Mouse (Mus musculus): ENCODE results near the gene Plcz1.

Gene Plcz1

GRCm38 (mm10) chr6:140041357-140041756 lies at the start of gene Plcz1:
TSS of gene Plcz1 (minus strand) at chr6:140041457.
- no peak for DNase-seq

GRCm38 (mm10) chr6:140089855-140090254 lies 48.6 kb upstream of the Plcz1 start:
- DNase-seq: no peak

- DNase-seq: no peak
These were observed 40.5 kb upstream of the Plcz1 start for GRCm38 (mm10) chr6:140081739-140082138.

GRCm38 (mm10) chr6:140080933-140081332 lies 39.7 kb upstream of the Plcz1 start:
- no peak for DNase-seq

- no peak for DNase-seq
These were observed 27.9 kb upstream of the Plcz1 start for GRCm38 (mm10) chr6:140069177-140069576.

- no peak for DNase-seq
These were observed 13.1 kb upstream of the Plcz1 start for GRCm38 (mm10) chr6:140054271-140054928.

- DNase-seq: peak in 1 of 2 experiments; percentile 6
These were observed 10.2 kb upstream of the Plcz1 start for GRCm38 (mm10) chr6:140051476-140051875.

GRCm38 (mm10) chr6:140040952-140041351 lies 305 bp downstream of the Plcz1 start, which contains the start of gene Capza3:
TSS of gene Capza3 (plus strand) at chr6:140041252.
- DNase-seq: no peak

GRCm38 (mm10) chr6:140024404-140024803 lies 16.9 kb downstream of the Plcz1 start:
- DNase-seq: no peak

- DNase-seq: no peak
These were observed 36.1 kb downstream of the Plcz1 start for GRCm38 (mm10) chr6:140005181-140005580.

GRCm38 (mm10) chr6:139989597-139989996 lies 51.7 kb downstream of the Plcz1 start:
- DNase-seq: no peak

GRCm38 (mm10) chr6:139989075-139989474 lies 52.2 kb downstream of the Plcz1 start:
- DNase-seq: no peak

GRCm38 (mm10) chr6:139986564-139986963 lies 54.7 kb downstream of the Plcz1 start:
- no peak for DNase-seq

GRCm38 (mm10) chr6:139984069-139984468 lies 57.2 kb downstream of the Plcz1 start:
- no peak for DNase-seq

GRCm38 (mm10) chr6:139981061-139981460 lies 60.2 kb downstream of the Plcz1 start:
- no peak for DNase-seq

GRCm38 (mm10) chr6:139978114-139978513 lies 63.1 kb downstream of the Plcz1 start:
- peak in 1 of 2 experiments; percentile 26 for DNase-seq

- DNase-seq: no peak
These were observed 66.6 kb downstream of the Plcz1 start for GRCm38 (mm10) chr6:139974668-139975067.

- no peak for DNase-seq
These were observed 69.5 kb downstream of the Plcz1 start for GRCm38 (mm10) chr6:139971608-139972298.

- no peak for DNase-seq
These were observed 74.6 kb downstream of the Plcz1 start for GRCm38 (mm10) chr6:139966684-139967083.

GRCm38 (mm10) chr6:139964895-139965294 lies 76.4 kb downstream of the Plcz1 start:
- no peak for DNase-seq

GRCm38 (mm10) chr6:139963775-139964174 lies 77.5 kb downstream of the Plcz1 start:
- no peak for DNase-seq

- DNase-seq: no peak
These were observed 83.6 kb downstream of the Plcz1 start for GRCm38 (mm10) chr6:139957531-139958241.

GRCm38 (mm10) chr6:139953596-139953995 lies 87.7 kb downstream of the Plcz1 start:
- no peak for DNase-seq

All from lung, postnatal 4 days (tissue).